Mouse (Mus musculus): Measurements from ENCODE around the gene Sh3bgrl2. TPM values are rescaled to one million over a fixed set of nuclear protein-coding genes. Genes with fewer than 3 reads are reported as not detected.

Sh3bgrl2 gene
- polyA plus RNA-seq, 1 experiment from 2014 or later: 19.5 TPM

DNA sequence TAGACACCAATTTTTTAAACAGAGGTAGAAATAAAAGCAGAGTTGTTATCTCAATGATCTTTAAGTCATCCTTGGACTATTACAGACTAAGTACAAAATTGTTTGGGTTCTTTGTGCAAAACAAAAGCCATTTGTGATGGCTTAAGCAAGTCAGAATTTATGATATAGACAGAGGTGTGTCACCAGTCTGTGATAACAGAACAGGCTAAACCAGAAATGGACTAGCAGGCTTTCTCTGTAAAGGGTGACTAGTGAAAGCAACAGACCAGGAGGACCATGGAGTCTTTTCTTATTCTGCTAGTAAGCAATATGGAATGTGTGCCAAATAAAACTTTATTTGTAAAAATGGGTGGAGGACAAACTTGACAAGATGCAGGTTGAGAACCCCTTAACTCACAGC lies 2.9 kb upstream of the Sh3bgrl2 start:
- Histone ChIP-seq H3K4me1 (peaks cover 17% of the 10 kb centered on the region), H3K27me3 (no peaks in the 10 kb centered on the region; the same call in 1 of the 2 replicates), H3K4me2 (no peak overlapping the region), H3K9me3 (replicated peaks) (no peaks in the 10 kb centered on the region), H3K4me3 (replicated peaks) (no peak overlapping the region), H3K27ac (no peak overlapping the region), H3K9ac (no peak overlapping the region), H3K36me3 (no peaks in the 10 kb centered on the region)
- ATAC-seq (replicated peaks; ENCODE audit: low FRiP score): no peak

- no peak overlapping the region for H3K9ac ChIP-seq
- WGBS: 78% methylated on average over 7 of the region's 7 CpGs
- H3K27me3 ChIP-seq: no peaks in the 10 kb centered on the region; the same call in 1 of the 2 replicates
- no peak overlapping the region for H3K27ac ChIP-seq
- H3K4me1 ChIP-seq: peaks cover 10% of the 10 kb centered on the region; the same call in 1 of the 2 replicates
- H3K4me2 ChIP-seq: no peak overlapping the region
- no peak overlapping the region for H3K4me3 ChIP-seq (replicated peaks)
- H3K9me3 ChIP-seq (replicated peaks): no peaks in the 10 kb centered on the region
- H3K36me3 ChIP-seq: no peaks in the 10 kb centered on the region
- ATAC-seq (replicated peaks; ENCODE audit: low FRiP score): no peak
Measured at GRCm38 (mm10) chr9:83546316-83546715, 1.8 kb upstream of the Sh3bgrl2 start.

DNA sequence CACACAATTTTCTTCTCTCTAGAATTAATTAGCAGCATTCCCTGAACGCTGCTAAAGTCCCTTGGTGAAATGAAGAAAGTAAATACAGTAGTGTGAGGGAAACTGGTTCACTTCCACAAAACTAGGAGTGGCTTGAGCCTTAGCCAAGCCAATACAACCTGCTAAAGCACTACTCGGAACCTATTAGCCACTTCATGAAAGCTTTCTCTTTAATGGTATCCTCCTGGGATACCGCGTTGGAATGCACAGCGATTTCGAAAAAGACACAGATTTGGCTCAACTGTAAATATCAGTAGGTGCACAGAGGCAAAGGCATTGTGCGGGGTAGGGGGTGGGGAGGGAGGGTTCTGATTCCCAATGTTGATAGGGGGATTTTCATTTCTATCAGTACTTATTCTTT lies 898 bp upstream of the Sh3bgrl2 start:
- H3K4me1 ChIP-seq: peaks cover 10% of the 10 kb centered on the region; the same call in 1 of the 2 replicates
- no peak for ATAC-seq (replicated peaks; ENCODE audit: low FRiP score)

GRCm38 (mm10) chr9:83549866-83550265 lies 1.7 kb downstream of the Sh3bgrl2 start:
- Histone ChIP-seq H3K27me3 (no peaks in the 10 kb centered on the region; the same call in 1 of the 2 replicates), H3K4me3 (replicated peaks) (no peak overlapping the region), H3K9me3 (replicated peaks) (no peaks in the 10 kb centered on the region), H3K9ac (no peak overlapping the region), H3K4me1 (peaks cover 13% of the 10 kb centered on the region; the same call in 1 of the 2 replicates), H3K27ac (no peak overlapping the region), H3K36me3 (no peaks in the 10 kb centered on the region), H3K4me2 (no peak overlapping the region)
- ATAC-seq (replicated peaks; ENCODE audit: low FRiP score): no peak
- 91% methylated on average over 6 of the region's 6 CpGs for WGBS

More for the DNA sequence above, 898 bp upstream of the Sh3bgrl2 start:
- Histone ChIP-seq H3K27ac (no peak overlapping the region), H3K9me3 (replicated peaks) (no peaks in the 10 kb centered on the region), H3K4me2 (no peak overlapping the region), H3K9ac (no peak overlapping the region), H3K4me3 (replicated peaks) (no peak overlapping the region), H3K27me3 (no peaks in the 10 kb centered on the region; the same call in 1 of the 2 replicates), H3K36me3 (no peaks in the 10 kb centered on the region)
- 90% methylated on average over 7 of the region's 7 CpGs for WGBS

GRCm38 (mm10) chr9:83551116-83551515 lies 3.0 kb downstream of the Sh3bgrl2 start:
- H3K27ac ChIP-seq: no peak overlapping the region
- H3K9ac ChIP-seq: no peak overlapping the region
- ATAC-seq (replicated peaks; ENCODE audit: low FRiP score): no peak
- H3K4me1 ChIP-seq: peaks cover 13% of the 10 kb centered on the region; the same call in 1 of the 2 replicates
- H3K4me2 ChIP-seq: no peak overlapping the region
- H3K27me3 ChIP-seq: no peaks in the 10 kb centered on the region; the same call in 1 of the 2 replicates
- no peaks in the 10 kb centered on the region for H3K9me3 ChIP-seq (replicated peaks)
- no peak overlapping the region for H3K4me3 ChIP-seq (replicated peaks)
- WGBS: 41% methylated on average over 7 of the region's 7 CpGs
- no peaks in the 10 kb centered on the region for H3K36me3 ChIP-seq

DNA sequence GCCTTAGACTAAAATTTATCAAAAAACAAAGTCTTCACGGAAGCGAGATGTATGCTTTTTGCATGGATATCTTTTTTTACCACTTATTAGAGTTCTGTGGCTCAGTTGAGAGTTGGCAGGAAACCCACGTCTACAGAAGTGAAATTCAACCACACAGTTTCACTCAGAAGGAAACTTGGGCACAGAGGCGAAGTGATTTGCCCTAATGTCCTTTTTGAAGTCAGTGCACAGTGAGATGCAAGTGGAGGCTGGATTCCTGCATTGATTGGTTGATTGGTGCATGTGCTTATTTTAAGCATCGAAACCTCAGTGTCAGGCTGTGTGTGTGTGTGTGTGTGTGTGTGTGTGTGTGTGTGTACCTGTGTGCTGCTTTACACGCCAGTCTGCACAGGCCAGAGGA lies 3.5 kb downstream of the Sh3bgrl2 start:
- H3K4me3 ChIP-seq (replicated peaks): no peak overlapping the region
- no peaks in the 10 kb centered on the region for H3K9me3 ChIP-seq (replicated peaks)
- H3K4me2 ChIP-seq: no peak overlapping the region
- ATAC-seq (replicated peaks; ENCODE audit: low FRiP score): no peak
- no peak overlapping the region for H3K9ac ChIP-seq
- 83% methylated on average over 6 of the region's 6 CpGs for WGBS
- H3K4me1 ChIP-seq: peaks cover 18% of the 10 kb centered on the region
- H3K27me3 ChIP-seq: no peaks in the 10 kb centered on the region; the same call in 1 of the 2 replicates
- no peaks in the 10 kb centered on the region for H3K36me3 ChIP-seq
- no peak overlapping the region for H3K27ac ChIP-seq

DNA sequence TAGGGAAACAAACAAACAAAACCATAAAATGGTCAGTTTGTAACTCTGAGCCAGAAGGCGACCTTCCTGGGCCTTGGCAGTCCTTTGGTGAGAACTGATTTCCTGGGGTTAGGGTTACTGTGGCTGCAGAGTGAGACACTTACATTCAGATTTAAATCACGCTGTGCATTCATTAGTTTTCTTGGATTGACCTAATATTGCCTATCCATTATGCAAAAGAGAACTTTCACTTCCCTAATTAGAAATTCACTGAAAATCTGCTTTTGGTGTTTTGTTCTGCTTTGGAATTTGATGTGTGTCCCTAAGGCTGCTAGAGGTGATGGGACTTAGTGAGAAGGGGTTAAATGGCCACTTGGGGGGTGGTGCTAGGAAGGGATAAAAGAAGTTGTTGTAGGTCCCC lies 7.5 kb downstream of the Sh3bgrl2 start:
- Histone ChIP-seq H3K9me3 (replicated peaks) (no peaks in the 10 kb centered on the region), H3K27ac (no peak overlapping the region)
- 88% methylated on average over 2 of the region's 2 CpGs for WGBS

GRCm38 (mm10) chr9:83556236-83556635 lies 8.1 kb downstream of the Sh3bgrl2 start:
- Histone ChIP-seq H3K4me3 (replicated peaks) (no peak overlapping the region), H3K4me2 (no peak overlapping the region), H3K36me3 (no peaks in the 10 kb centered on the region), H3K4me1 (peaks cover 24% of the 10 kb centered on the region), H3K27ac (peak overlapping the region; percentile 67; the same call in 1 of the 2 replicates), H3K9ac (no peak overlapping the region), H3K27me3 (no peaks in the 10 kb centered on the region), H3K9me3 (replicated peaks) (no peaks in the 10 kb centered on the region)
- 23% methylated on average over 6 of the region's 6 CpGs for WGBS
- no peak for ATAC-seq (replicated peaks; ENCODE audit: low FRiP score)

More for the DNA sequence above, 7.5 kb downstream of the Sh3bgrl2 start:
- Histone ChIP-seq H3K36me3 (no peaks in the 10 kb centered on the region), H3K9ac (no peak overlapping the region), H3K27me3 (no peaks in the 10 kb centered on the region), H3K4me2 (no peak overlapping the region), H3K4me3 (replicated peaks) (no peak overlapping the region), H3K4me1 (peaks cover 22% of the 10 kb centered on the region)
- no peak for ATAC-seq (replicated peaks; ENCODE audit: low FRiP score)

- Histone ChIP-seq H3K4me2 (no peak overlapping the region), H3K9me3 (replicated peaks) (no peaks in the 10 kb centered on the region), H3K27me3 (no peaks in the 10 kb centered on the region), H3K9ac (no peak overlapping the region), H3K4me3 (replicated peaks) (no peak overlapping the region), H3K4me1 (peaks cover 24% of the 10 kb centered on the region), H3K36me3 (no peaks in the 10 kb centered on the region), H3K27ac (peak overlapping the region; percentile 67)
- peak; percentile 47; the same call in 1 of the 2 replicates for ATAC-seq (replicated peaks; ENCODE audit: low FRiP score)
- 43% methylated on average over 10 of the region's 10 CpGs for WGBS
Measured at GRCm38 (mm10) chr9:83556780-83557771, 8.9 kb downstream of the Sh3bgrl2 start.

- H3K36me3 ChIP-seq: no peaks in the 10 kb centered on the region
- H3K4me1 ChIP-seq: peaks cover 43% of the 10 kb centered on the region
- no peak overlapping the region for H3K27ac ChIP-seq
- no peak overlapping the region for H3K9ac ChIP-seq
- 67% methylated on average over 4 of the region's 4 CpGs for WGBS
- H3K9me3 ChIP-seq (replicated peaks): no peaks in the 10 kb centered on the region
- no peaks in the 10 kb centered on the region for H3K27me3 ChIP-seq
- no peak overlapping the region for H3K4me2 ChIP-seq
- no peak for ATAC-seq (replicated peaks; ENCODE audit: low FRiP score)
- no peak overlapping the region for H3K4me3 ChIP-seq (replicated peaks)
Measured at GRCm38 (mm10) chr9:83560670-83561069, 12.5 kb downstream of the Sh3bgrl2 start.

DNA sequence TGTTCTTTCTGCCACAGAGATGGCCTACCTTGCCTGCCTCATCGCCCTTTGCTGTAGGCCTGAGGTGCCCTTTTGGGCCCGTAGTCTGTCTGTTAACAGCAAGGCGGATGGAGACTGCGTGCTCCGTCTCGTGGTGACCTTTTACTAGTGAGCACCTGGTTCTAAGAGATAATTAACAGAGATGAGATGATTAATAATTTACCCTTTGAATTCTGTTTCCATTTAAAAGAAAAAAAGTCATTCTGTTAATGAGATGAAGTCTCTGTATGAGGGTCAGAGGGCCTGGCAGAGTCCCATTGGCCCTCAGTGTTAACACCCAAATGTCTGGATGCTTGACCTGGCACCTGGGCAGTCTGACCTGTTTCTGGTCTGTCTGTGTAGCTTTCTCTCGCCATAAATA lies 14.8 kb downstream of the Sh3bgrl2 start:
- no peak overlapping the region for H3K27ac ChIP-seq

DNA sequence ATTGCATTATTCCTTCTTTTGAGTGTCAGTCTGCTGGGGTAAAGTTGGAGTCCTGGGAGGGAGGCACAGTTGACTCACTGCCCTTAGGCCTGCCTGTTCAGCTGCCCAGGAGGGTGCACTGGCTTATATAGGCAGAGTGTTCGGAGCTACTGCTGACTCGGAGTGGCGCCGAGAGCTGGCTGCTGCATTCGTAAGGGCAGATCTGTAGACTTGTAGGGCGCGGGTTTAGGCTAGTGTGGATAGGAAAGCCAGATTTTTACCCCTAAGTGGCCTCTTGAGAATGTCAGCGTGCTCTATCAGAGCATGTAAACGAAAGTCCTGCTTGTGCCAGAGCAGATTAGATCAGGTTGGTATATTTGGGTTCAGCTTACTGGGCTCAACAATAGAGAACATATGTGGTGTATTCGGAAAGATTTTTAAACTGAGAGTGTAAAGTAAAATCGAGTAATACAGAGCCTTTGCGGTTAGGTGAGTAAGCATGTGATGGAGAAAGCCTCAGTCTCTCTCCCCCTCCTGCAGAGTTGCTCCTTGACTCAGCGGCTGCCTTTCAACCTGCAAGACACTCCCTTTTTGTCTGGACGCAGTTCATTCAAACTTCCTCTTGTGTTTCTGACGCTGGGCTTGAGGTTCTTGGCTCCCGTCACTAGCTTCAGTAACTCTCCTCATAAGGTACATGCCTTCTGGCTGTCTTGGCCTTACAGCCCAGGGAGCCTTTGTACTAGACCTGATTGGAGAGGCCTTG lies 15.9 kb downstream of the Sh3bgrl2 start:
- no peak; the same call in 1 of the 2 replicates for ATAC-seq (replicated peaks; ENCODE audit: low FRiP score)
- Histone ChIP-seq H3K9me3 (replicated peaks) (no peaks in the 10 kb centered on the region), H3K4me2 (no peak overlapping the region), H3K27me3 (no peaks in the 10 kb centered on the region), H3K4me3 (replicated peaks) (no peak overlapping the region), H3K9ac (no peak overlapping the region), H3K4me1 (peaks cover 36% of the 10 kb centered on the region), H3K27ac (0 out of 2 replicates have a peak overlapping the region, but pooled peaks have one; percentile 20), H3K36me3 (no peaks in the 10 kb centered on the region)
- 58% methylated on average over 16 of the region's 16 CpGs for WGBS

More for the DNA sequence above, 14.8 kb downstream of the Sh3bgrl2 start:
- no peak overlapping the region for H3K4me2 ChIP-seq
- WGBS: 76% methylated on average over 7 of the region's 7 CpGs
- no peaks in the 10 kb centered on the region for H3K27me3 ChIP-seq
- H3K4me3 ChIP-seq (replicated peaks): no peak overlapping the region
- peak; percentile 52; the same call in 1 of the 2 replicates for ATAC-seq (replicated peaks; ENCODE audit: low FRiP score)
- H3K36me3 ChIP-seq: no peaks in the 10 kb centered on the region
- no peaks in the 10 kb centered on the region for H3K9me3 ChIP-seq (replicated peaks)
- H3K4me1 ChIP-seq: peaks cover 36% of the 10 kb centered on the region
- H3K9ac ChIP-seq: no peak overlapping the region

Measured in kidney, embryonic 15.5 days (tissue).